Mouse (Mus musculus): Measurements from ENCODE around the gene Vps13c. TPM values are rescaled to one million over a fixed set of nuclear protein-coding genes. Genes with fewer than 3 reads are reported as not detected.
A peak's percentile ranks its signal among the peaks of the same experiment; 100 is the strongest.

The Vps13c gene
- polyA plus RNA-seq, 1 experiment from 2014 or later: 4.2 TPM

DNA sequence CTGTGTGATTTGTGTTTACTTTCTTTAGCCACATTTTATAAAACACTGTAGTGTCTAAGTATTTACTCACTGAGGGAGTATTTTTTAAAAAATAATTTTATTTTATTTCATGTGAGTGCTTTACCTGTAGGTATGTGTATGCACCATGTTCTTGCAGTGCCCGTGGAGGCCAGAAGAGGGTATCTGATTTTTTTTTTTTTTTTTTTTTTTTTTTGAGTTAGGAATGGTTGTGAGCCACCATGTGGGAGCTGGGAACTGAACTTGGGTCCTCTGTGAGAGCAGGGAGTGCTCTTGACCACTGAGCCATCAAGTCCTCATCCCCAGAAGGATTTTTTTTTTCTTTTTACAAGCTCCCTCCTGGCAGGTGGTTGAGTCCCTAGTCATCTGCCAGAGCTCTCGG is 5.9 kb downstream of the Vps13c start:
- WGBS: 95% methylated on average over 2 of the region's 2 CpGs
- Histone ChIP-seq H3K4me3 (ENCODE audit: low read length) (no peak overlapping the region), H3K27ac (ENCODE audit: low read length) (no peak overlapping the region), H3K4me1 (ENCODE audit: control insufficient read depth, insufficient read depth, low read length) (peaks cover 3% of the 10 kb centered on the region), H3K36me3 (ENCODE audit: control insufficient read depth, insufficient read depth, low read length) (no peaks in the 10 kb centered on the region), H3K9me3 (ENCODE audit: control insufficient read depth, low read length) (no peaks in the 10 kb centered on the region), H3K4me2 (ENCODE audit: low read depth, low read length) (no peak overlapping the region), H3K9ac (ENCODE audit: low read depth, low read length) (no peak overlapping the region), H3K27me3 (replicated peaks; ENCODE audit: control insufficient read depth, insufficient read depth, low read length) (no peaks in the 10 kb centered on the region)
- no peak for ATAC-seq

DNA sequence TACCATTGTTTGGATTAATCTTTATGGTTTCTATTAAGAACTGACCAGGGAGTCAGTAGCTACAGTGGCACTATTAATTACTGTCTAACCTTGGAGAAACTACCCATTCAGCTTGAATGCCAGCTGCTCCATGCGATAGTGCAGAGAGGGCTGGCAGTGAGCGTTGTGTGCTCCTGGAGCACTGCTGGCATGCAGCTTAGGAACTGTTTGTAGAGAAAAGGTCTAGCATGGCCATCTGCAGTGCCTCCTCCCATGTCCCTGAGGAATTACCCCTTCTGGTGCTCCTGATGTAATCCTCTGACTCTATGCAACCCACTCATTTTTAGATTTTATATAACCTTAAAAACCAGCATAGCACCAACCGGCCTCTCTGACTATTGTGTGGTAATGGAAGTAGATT is 7.4 kb downstream of the Vps13c start:
- H3K9me3 ChIP-seq (ENCODE audit: control insufficient read depth, low read length): no peaks in the 10 kb centered on the region
- no peak overlapping the region for H3K4me2 ChIP-seq (ENCODE audit: low read depth, low read length)
- no peak overlapping the region for H3K27ac ChIP-seq (ENCODE audit: low read length)
- H3K4me3 ChIP-seq (ENCODE audit: low read length): no peak overlapping the region
- 86% methylated on average over 3 of the region's 3 CpGs for WGBS
- H3K36me3 ChIP-seq (ENCODE audit: control insufficient read depth, insufficient read depth, low read length): no peaks in the 10 kb centered on the region
- H3K9ac ChIP-seq (ENCODE audit: low read depth, low read length): no peak overlapping the region
- H3K4me1 ChIP-seq (ENCODE audit: control insufficient read depth, insufficient read depth, low read length): peaks cover 3% of the 10 kb centered on the region
- H3K27me3 ChIP-seq (replicated peaks; ENCODE audit: control insufficient read depth, insufficient read depth, low read length): no peaks in the 10 kb centered on the region
- ATAC-seq: no peak

DNA sequence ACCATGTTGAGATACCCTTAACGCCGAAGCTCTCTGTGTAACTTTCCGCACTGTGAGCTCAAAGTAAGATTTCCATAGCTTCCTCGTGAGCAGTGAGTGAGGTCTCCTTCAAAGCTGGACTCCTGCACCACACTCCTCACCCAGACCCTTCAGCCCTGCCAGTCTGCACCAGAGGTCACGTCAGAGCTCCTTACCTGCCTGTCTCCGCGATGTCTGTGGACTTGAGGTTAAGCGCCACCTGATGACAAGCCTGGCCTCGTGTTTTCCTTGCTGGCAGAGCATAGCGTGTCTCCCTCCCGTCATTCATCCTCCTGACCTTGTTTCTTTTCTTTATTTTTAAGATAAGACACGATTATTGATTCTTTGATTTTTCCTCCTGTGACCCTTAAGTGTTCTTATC is 9.2 kb downstream of the Vps13c start:
- Histone ChIP-seq H3K4me1 (ENCODE audit: control insufficient read depth, insufficient read depth, low read length) (peaks cover 3% of the 10 kb centered on the region), H3K4me3 (ENCODE audit: low read length) (no peak overlapping the region), H3K27me3 (replicated peaks; ENCODE audit: control insufficient read depth, insufficient read depth, low read length) (no peaks in the 10 kb centered on the region), H3K9me3 (ENCODE audit: control insufficient read depth, low read length) (no peaks in the 10 kb centered on the region), H3K4me2 (ENCODE audit: low read depth, low read length) (0 out of 2 replicates have a peak overlapping the region, but pooled peaks have one; percentile 4), H3K27ac (ENCODE audit: low read length) (no peak overlapping the region), H3K9ac (ENCODE audit: low read depth, low read length) (no peak overlapping the region), H3K36me3 (ENCODE audit: control insufficient read depth, insufficient read depth, low read length) (no peaks in the 10 kb centered on the region)
- 66% methylated on average over 12 of the region's 12 CpGs for WGBS
- ATAC-seq: peak; percentile 81

DNA sequence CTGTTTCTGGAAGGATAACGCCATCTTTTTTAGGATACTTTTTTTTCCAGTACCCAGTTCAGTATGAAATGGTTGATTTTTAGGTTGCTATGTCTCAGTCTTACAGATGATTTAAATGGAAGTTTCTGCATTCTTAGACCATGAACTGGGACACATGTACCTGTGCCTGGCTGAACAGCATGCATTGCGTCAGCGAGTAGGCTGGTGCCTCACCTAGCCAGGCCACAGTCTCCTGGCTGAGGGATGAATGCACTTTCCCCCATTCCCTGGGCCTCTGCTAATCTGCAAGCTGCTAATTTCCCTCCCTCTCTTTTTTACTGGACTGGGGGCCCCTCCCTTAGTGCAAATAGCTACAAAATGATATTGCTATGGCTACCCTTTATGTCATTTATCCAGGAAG is 9.7 kb downstream of the Vps13c start:
- H3K4me2 ChIP-seq (ENCODE audit: low read depth, low read length): no peak overlapping the region
- 67% methylated on average over 3 of the region's 3 CpGs for WGBS
- no peak overlapping the region for H3K27ac ChIP-seq (ENCODE audit: low read length)
- H3K9me3 ChIP-seq (ENCODE audit: control insufficient read depth, low read length): no peaks in the 10 kb centered on the region
- H3K4me1 ChIP-seq (ENCODE audit: control insufficient read depth, insufficient read depth, low read length): peaks cover 3% of the 10 kb centered on the region
- peak; percentile 97 for ATAC-seq
- H3K27me3 ChIP-seq (replicated peaks; ENCODE audit: control insufficient read depth, insufficient read depth, low read length): no peaks in the 10 kb centered on the region
- H3K36me3 ChIP-seq (ENCODE audit: control insufficient read depth, insufficient read depth, low read length): no peaks in the 10 kb centered on the region
- H3K9ac ChIP-seq (ENCODE audit: low read depth, low read length): no peak overlapping the region
- no peak overlapping the region for H3K4me3 ChIP-seq (ENCODE audit: low read length)

DNA sequence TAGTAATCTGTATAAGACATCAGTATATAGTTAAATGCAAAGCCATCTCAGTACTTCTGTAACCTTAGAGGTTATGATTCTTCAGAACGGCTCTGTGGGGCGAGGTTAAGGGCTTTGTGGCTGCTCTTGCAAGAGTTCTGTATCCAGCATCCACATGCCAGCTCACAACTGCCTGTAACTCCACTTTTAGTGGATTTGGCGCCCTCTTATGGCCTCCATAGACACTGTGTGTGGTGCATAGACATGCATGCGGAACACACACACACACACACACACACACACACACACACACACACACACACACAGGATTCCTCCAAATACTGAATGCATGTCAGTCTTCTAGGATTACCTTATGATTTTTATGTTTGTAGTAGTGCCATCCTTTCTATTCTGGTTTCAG is 11.0 kb downstream of the Vps13c start:
- peaks cover 3% of the 10 kb centered on the region; the same call in 1 of the 2 replicates for H3K4me1 ChIP-seq (ENCODE audit: control insufficient read depth, insufficient read depth, low read length)
- H3K4me3 ChIP-seq (ENCODE audit: low read length): no peak overlapping the region
- no peak overlapping the region for H3K9ac ChIP-seq (ENCODE audit: low read depth, low read length)
- H3K27ac ChIP-seq (ENCODE audit: low read length): no peak overlapping the region
- H3K27me3 ChIP-seq (replicated peaks; ENCODE audit: control insufficient read depth, insufficient read depth, low read length): no peaks in the 10 kb centered on the region
- no peaks in the 10 kb centered on the region for H3K9me3 ChIP-seq (ENCODE audit: control insufficient read depth, low read length)
- no peaks in the 10 kb centered on the region for H3K36me3 ChIP-seq (ENCODE audit: control insufficient read depth, insufficient read depth, low read length)
- H3K4me2 ChIP-seq (ENCODE audit: low read depth, low read length): no peak overlapping the region
- 90% methylated on average over 4 of the region's 4 CpGs for WGBS
- no peak for ATAC-seq

DNA sequence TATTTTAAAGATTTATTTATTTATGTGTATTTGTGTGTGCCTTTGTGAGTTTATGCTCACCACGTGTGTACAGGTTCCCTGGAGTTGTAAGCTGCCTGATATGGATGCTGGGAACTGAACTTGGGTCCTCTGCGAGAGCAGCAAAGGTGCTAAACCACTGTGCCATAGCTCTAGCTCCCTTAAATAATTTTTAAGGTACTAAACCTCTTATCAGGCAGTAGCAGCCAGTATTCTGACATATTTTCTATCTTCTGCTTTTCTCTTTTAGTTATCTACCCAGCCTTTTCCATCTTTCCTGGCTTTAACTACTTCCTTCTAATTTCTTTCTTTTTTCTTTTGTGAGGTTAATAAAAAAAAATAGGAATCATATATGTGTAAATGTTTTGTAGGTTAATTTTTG is 20.1 kb downstream of the Vps13c start:
- Histone ChIP-seq H3K4me1 (ENCODE audit: control insufficient read depth, insufficient read depth, low read length) (no peaks in the 10 kb centered on the region), H3K27me3 (replicated peaks; ENCODE audit: control insufficient read depth, insufficient read depth, low read length) (no peaks in the 10 kb centered on the region), H3K9me3 (ENCODE audit: control insufficient read depth, low read length) (no peaks in the 10 kb centered on the region), H3K4me2 (ENCODE audit: low read depth, low read length) (no peak overlapping the region), H3K4me3 (ENCODE audit: low read length) (no peak overlapping the region), H3K9ac (ENCODE audit: low read depth, low read length) (no peak overlapping the region), H3K27ac (ENCODE audit: low read length) (no peak overlapping the region), H3K36me3 (ENCODE audit: control insufficient read depth, insufficient read depth, low read length) (0 out of 2 replicates have a peak, but pooled peaks cover 2% of the 10 kb centered on the region)
- no peak for ATAC-seq
- WGBS: 83% methylated on average over 2 of the region's 2 CpGs

DNA sequence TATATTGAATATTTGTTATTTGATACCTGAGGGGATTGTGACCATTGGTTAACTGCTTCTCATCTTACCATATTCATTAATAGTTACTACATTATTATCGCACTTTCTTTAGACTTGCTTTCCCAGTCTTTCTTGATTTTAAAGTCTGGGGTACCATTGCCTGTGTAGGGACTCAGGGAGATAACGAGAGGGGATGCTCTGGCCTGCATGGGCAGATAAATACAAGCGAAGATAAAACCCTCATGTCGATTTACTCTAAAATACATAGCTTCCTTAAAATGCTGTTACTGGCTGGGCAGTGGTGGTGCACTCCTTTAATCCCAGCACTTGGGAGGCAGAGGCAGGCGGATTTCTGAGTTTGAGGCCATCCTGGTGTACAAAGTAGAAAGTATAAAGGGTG is 23.1 kb downstream of the Vps13c start:
- no peak for ATAC-seq
- Histone ChIP-seq H3K27me3 (replicated peaks; ENCODE audit: control insufficient read depth, insufficient read depth, low read length) (no peaks in the 10 kb centered on the region), H3K27ac (ENCODE audit: low read length) (no peak overlapping the region), H3K36me3 (ENCODE audit: control insufficient read depth, insufficient read depth, low read length) (0 out of 2 replicates have a peak, but pooled peaks cover 2% of the 10 kb centered on the region), H3K4me1 (ENCODE audit: control insufficient read depth, insufficient read depth, low read length) (no peaks in the 10 kb centered on the region), H3K4me3 (ENCODE audit: low read length) (no peak overlapping the region), H3K9ac (ENCODE audit: low read depth, low read length) (no peak overlapping the region), H3K9me3 (ENCODE audit: control insufficient read depth, low read length) (no peaks in the 10 kb centered on the region), H3K4me2 (ENCODE audit: low read depth, low read length) (no peak overlapping the region)
- 92% methylated on average over 5 of the region's 5 CpGs for WGBS

DNA sequence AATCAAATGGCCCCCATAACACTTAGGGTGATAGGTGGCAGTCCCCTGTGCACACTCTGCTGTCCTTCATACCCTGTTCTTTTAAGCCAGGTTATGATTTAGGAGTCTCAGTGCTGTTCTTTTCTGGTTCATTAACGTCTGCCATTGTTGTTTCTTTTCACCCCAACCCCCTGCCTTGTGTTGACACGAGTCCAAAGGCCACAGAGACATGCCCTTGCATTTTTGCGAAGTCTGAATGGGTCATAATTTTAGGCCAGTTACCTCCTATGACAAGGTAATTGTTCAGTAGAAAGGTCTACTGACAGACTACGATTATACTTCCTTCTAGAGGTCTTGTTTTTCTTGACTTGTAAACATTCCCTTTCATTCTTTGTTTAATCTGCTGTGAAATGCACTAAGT is 23.8 kb downstream of the Vps13c start:
- 29% methylated on average over 4 of the region's 4 CpGs for WGBS
- H3K27me3 ChIP-seq (replicated peaks; ENCODE audit: control insufficient read depth, insufficient read depth, low read length): no peaks in the 10 kb centered on the region
- no peaks in the 10 kb centered on the region for H3K4me1 ChIP-seq (ENCODE audit: control insufficient read depth, insufficient read depth, low read length)
- H3K27ac ChIP-seq (ENCODE audit: low read length): no peak overlapping the region
- H3K9me3 ChIP-seq (ENCODE audit: control insufficient read depth, low read length): no peaks in the 10 kb centered on the region
- H3K4me2 ChIP-seq (ENCODE audit: low read depth, low read length): no peak overlapping the region
- no peak overlapping the region for H3K4me3 ChIP-seq (ENCODE audit: low read length)
- ATAC-seq: no peak
- H3K9ac ChIP-seq (ENCODE audit: low read depth, low read length): no peak overlapping the region
- 0 out of 2 replicates have a peak, but pooled peaks cover 2% of the 10 kb centered on the region for H3K36me3 ChIP-seq (ENCODE audit: control insufficient read depth, insufficient read depth, low read length)

DNA sequence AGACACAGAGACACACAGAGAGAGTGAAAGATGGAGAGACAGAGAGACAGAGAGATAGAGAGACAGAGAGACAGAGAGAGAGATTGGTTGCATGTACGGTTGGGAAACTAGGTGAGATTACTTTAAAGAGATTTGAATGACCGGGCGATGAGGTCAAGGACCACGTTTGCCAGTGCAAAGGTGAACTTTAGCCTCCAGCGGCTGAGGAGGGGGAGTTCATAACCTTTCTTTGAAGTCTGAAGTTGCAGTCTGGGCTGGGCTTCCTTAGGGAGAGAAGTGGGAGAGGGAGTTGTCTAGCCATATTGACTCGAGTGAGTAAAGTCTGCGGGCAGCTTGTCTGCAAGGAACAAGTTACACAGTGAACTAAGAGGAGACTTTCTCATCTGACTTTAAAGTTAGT is 25.2 kb downstream of the Vps13c start:
- no peak overlapping the region for H3K4me3 ChIP-seq (ENCODE audit: low read length)
- H3K27ac ChIP-seq (ENCODE audit: low read length): no peak overlapping the region
- H3K27me3 ChIP-seq (replicated peaks; ENCODE audit: control insufficient read depth, insufficient read depth, low read length): no peaks in the 10 kb centered on the region
- no peak for ATAC-seq
- no peaks in the 10 kb centered on the region for H3K9me3 ChIP-seq (ENCODE audit: control insufficient read depth, low read length)
- H3K4me1 ChIP-seq (ENCODE audit: control insufficient read depth, insufficient read depth, low read length): no peaks in the 10 kb centered on the region
- no peak overlapping the region for H3K9ac ChIP-seq (ENCODE audit: low read depth, low read length)
- 45% methylated on average over 7 of the region's 7 CpGs for WGBS
- 0 out of 2 replicates have a peak, but pooled peaks cover 2% of the 10 kb centered on the region for H3K36me3 ChIP-seq (ENCODE audit: control insufficient read depth, insufficient read depth, low read length)
- no peak overlapping the region for H3K4me2 ChIP-seq (ENCODE audit: low read depth, low read length)

DNA sequence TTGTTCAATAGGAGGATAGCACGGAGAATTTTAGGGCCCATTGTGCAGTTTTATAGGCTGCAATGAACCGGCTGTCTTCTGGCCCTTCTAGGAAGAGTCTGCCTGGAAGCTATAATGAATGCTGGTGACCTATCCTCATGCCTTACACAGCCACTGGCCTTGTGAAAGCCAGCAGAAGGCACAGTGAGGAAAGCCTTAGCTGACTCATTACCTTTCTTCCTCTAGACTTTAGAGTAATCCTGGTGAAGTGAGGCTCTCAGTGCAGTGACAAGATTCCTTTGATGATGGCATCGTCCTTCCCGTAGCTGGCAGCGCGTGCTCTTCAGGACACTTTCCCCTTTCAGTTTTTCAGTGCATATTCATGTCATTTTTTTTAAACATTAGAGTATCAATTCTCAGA is 27.2 kb downstream of the Vps13c start:
- H3K4me1 ChIP-seq (ENCODE audit: control insufficient read depth, insufficient read depth, low read length): no peaks in the 10 kb centered on the region

More for the DNA sequence above, 27.2 kb downstream of the Vps13c start:
- 0 out of 2 replicates have a peak, but pooled peaks cover 2% of the 10 kb centered on the region for H3K36me3 ChIP-seq (ENCODE audit: control insufficient read depth, insufficient read depth, low read length)
- H3K27ac ChIP-seq (ENCODE audit: low read length): no peak overlapping the region
- H3K9me3 ChIP-seq (ENCODE audit: control insufficient read depth, low read length): no peaks in the 10 kb centered on the region
- H3K4me3 ChIP-seq (ENCODE audit: low read length): no peak overlapping the region
- ATAC-seq: no peak
- WGBS: 84% methylated on average over 6 of the region's 6 CpGs
- H3K4me2 ChIP-seq (ENCODE audit: low read depth, low read length): no peak overlapping the region
- no peak overlapping the region for H3K9ac ChIP-seq (ENCODE audit: low read depth, low read length)
- no peaks in the 10 kb centered on the region for H3K27me3 ChIP-seq (replicated peaks; ENCODE audit: control insufficient read depth, insufficient read depth, low read length)
